Mouse (Mus musculus): ENCODE data around the gene Omp.
"Not testable (repeated sequence)": the region's sequence is repeated elsewhere in the genome, so short reads cannot be mapped to it uniquely, and the experiment has no call there.

The Omp gene

GRCm38 (mm10) chr7:98145402-98145801, at the start of gene Omp:
Omp (minus strand) TSS chr7:98145502.
- no peak for DNase-seq (ENCODE audit: low read depth, low spot score)

GRCm38 (mm10) chr7:98194026-98194792, 48.9 kb upstream of the Omp start:
- DNase-seq (ENCODE audit: low read depth, low spot score) = no peak

- DNase-seq (ENCODE audit: low read depth, low spot score) = no peak
Measured at GRCm38 (mm10) chr7:98193515-98194025, 48.3 kb upstream of the Omp start.

- no peak for DNase-seq (ENCODE audit: low read depth, low spot score)
Measured at GRCm38 (mm10) chr7:98191571-98192250, 46.4 kb upstream of the Omp start.

- no peak for DNase-seq (ENCODE audit: low read depth, low spot score)
Measured at GRCm38 (mm10) chr7:98190578-98190977, 45.3 kb upstream of the Omp start.

GRCm38 (mm10) chr7:98189745-98190144, 44.4 kb upstream of the Omp start:
- DNase-seq (ENCODE audit: low read depth, low spot score) = no peak

- DNase-seq (ENCODE audit: low read depth, low spot score) = no peak
Measured at GRCm38 (mm10) chr7:98188680-98189079, 43.4 kb upstream of the Omp start.

- DNase-seq (ENCODE audit: low read depth, low spot score) = no peak
Measured at GRCm38 (mm10) chr7:98188238-98188637, 42.9 kb upstream of the Omp start.

GRCm38 (mm10) chr7:98187332-98187731, 42.0 kb upstream of the Omp start:
- DNase-seq (ENCODE audit: low read depth, low spot score) = not testable (repeated sequence)

- DNase-seq (ENCODE audit: low read depth, low spot score) = no peak
Measured at GRCm38 (mm10) chr7:98186637-98187036, 41.3 kb upstream of the Omp start.

GRCm38 (mm10) chr7:98185326-98185725, 40.0 kb upstream of the Omp start:
- no peak for DNase-seq (ENCODE audit: low read depth, low spot score)

- no peak for DNase-seq (ENCODE audit: low read depth, low spot score)
Measured at GRCm38 (mm10) chr7:98178560-98179231, 33.4 kb upstream of the Omp start.

- peak; percentile 92 for DNase-seq (ENCODE audit: low read depth, low spot score)
Measured at GRCm38 (mm10) chr7:98177929-98178559, 32.7 kb upstream of the Omp start, which contains the start of gene Capn5. Capn5 (minus strand) TSS chr7:98178274.

GRCm38 (mm10) chr7:98177566-98177928, 32.2 kb upstream of the Omp start:
- DNase-seq (ENCODE audit: low read depth, low spot score) = no peak

GRCm38 (mm10) chr7:98177071-98177485, 31.8 kb upstream of the Omp start:
- no peak for DNase-seq (ENCODE audit: low read depth, low spot score)

- no peak for DNase-seq (ENCODE audit: low read depth, low spot score)
Measured at GRCm38 (mm10) chr7:98176322-98177070, 31.2 kb upstream of the Omp start.

- DNase-seq (ENCODE audit: low read depth, low spot score) = no peak
Measured at GRCm38 (mm10) chr7:98174883-98175755, 29.8 kb upstream of the Omp start.

- DNase-seq (ENCODE audit: low read depth, low spot score) = no peak
Measured at GRCm38 (mm10) chr7:98173408-98173807, 28.1 kb upstream of the Omp start.

GRCm38 (mm10) chr7:98172661-98173060, 27.4 kb upstream of the Omp start:
- DNase-seq (ENCODE audit: low read depth, low spot score) = no peak

Data from A20 (cell line).